Mouse (Mus musculus) olfactory bulb, adult 2 months (tissue): ENCODE results near the gene Trim41.

Source experiments
- CTCF ChIP-seq: fragments of 200-500 bp; IDR thresholded peaks from 2 replicates; pipeline ENCODE4 v1.5.1; 2012; ENCODE audit warnings: low read depth, mild to moderate bottlenecking, low read length, moderate library complexity; ENCODE audit not compliant: insufficient read depth
- POLR2A ChIP-seq: fragments of 200-500 bp; IDR thresholded peaks from 2 replicates; pipeline ENCODE4 v1.6.1; 2012; ENCODE audit warnings: mild to moderate bottlenecking, low read depth, low read length, moderate library complexity; ENCODE audit not compliant: insufficient read depth

- TF ChIP-seq CTCF (no peak), POLR2A (no peak)
These were observed 28.2 kb upstream of the Trim41 start for GRCm38 (mm10) chr11:48845244-48845815.
